Mouse (Mus musculus): Measurements from ENCODE around the gene Srgap1. TPM values are rescaled to one million over a fixed set of nuclear protein-coding genes. Genes with fewer than 3 reads are reported as not detected.
A peak's percentile ranks its signal among the peaks of the same experiment; 100 is the strongest.

Srgap1 gene
- total RNA-seq, 2 experiments from 2014 or later = 2.0 to 2.4 TPM

GRCm38 (mm10) chr10:121845677-121846076 is 201.4 kb downstream of the Srgap1 start:
- no peak for DNase-seq (ENCODE audit: low spot score)
- intact Hi-C loops (cut with DNase I) = no loop called here

DNA sequence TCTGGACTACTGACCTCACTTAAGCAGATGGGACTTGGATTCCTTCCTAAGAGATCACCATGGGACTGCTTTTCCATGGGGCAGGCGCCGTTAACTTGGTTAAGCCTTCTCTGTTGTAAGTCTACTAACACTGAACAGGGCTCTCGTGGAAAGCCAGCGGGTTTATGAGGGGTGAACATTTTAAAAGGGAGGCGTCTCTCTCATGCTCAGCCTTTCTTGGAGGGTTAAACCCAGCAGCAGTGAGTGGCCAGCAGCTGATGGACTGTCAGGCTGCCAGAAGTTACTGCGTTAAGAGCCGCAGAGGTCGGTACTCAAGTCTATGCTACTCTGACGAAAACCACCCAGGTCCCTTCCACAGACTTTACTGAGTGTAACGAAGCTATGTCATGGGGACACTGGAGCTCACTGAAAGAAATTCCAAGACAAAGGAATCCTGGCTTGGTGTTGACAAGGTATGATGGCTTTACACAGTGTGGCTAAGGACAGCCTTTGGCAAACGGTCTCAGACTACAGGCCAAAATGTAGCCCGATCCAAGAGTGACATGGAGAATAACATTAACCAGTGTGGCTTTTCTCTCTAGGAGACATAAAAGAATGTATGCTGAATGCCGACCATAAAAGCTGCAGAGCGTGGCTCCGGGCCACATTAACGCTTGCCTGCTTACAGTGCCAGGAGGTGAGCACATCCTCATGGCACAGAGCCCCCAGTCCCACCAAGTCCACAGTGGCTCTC is 209.8 kb downstream of the Srgap1 start:
- DNase-seq (ENCODE audit: low spot score) = peak; percentile 18
- intact Hi-C loops (cut with DNase I) = no loop called here

DNA sequence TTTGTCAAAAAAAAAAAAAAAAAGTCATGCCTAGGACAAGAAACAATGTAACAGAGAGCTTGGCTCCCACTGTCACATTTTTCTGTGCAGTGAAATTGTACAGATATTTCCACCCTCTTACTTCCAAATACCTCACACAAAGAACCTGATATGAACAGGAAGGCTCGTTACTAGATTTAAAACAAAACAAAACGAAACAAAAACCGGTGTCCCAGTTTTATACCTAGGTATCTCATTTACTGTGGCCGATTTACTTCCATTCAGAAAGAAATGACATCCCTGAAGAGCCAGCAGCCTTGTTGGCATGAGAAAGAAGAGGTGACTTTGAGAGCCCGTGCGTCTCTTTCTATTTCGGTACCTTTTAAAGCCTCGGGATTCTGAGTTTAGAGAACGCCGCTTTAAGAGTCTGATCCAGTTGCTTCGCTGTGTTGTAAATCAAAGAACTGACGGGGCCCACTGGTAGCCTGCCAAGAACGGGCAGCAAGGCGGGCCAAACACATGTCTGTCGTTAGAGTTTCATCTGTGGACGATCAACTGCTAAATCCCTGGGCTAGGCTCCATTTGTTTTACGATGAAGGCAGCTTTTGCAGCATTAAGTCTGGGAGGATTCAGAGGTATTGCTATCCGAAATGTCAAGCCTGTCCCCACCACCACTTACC is 210.5 kb downstream of the Srgap1 start:
- peak; percentile 34 for DNase-seq (ENCODE audit: low spot score)
- intact Hi-C loops (cut with DNase I) = no loop called here

DNA sequence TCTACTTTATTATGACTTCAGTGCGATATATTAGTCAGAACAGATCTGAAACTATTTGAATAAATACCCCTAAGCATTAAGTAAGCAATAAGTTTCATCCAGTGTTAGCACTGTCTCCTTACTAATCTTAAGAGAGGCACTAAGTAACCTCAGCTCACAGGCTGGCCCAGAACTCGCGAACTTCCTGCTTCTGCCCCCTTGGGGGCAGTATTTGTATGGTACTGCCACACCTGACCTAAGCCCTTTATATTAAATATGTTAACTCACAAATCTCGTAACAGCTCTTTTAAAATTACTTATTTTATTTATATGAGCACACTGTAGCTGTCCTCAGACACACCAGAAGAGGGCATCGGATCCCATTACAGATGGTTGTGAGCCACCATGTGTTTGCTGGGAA is 213.7 kb downstream of the Srgap1 start:
- no peak for DNase-seq (ENCODE audit: low spot score)
- intact Hi-C loops (cut with DNase I) = loop anchor here (2.0 kb wide), 1 partner anchor 217 kb away; no protein-coding TSS in a partner anchor

DNA sequence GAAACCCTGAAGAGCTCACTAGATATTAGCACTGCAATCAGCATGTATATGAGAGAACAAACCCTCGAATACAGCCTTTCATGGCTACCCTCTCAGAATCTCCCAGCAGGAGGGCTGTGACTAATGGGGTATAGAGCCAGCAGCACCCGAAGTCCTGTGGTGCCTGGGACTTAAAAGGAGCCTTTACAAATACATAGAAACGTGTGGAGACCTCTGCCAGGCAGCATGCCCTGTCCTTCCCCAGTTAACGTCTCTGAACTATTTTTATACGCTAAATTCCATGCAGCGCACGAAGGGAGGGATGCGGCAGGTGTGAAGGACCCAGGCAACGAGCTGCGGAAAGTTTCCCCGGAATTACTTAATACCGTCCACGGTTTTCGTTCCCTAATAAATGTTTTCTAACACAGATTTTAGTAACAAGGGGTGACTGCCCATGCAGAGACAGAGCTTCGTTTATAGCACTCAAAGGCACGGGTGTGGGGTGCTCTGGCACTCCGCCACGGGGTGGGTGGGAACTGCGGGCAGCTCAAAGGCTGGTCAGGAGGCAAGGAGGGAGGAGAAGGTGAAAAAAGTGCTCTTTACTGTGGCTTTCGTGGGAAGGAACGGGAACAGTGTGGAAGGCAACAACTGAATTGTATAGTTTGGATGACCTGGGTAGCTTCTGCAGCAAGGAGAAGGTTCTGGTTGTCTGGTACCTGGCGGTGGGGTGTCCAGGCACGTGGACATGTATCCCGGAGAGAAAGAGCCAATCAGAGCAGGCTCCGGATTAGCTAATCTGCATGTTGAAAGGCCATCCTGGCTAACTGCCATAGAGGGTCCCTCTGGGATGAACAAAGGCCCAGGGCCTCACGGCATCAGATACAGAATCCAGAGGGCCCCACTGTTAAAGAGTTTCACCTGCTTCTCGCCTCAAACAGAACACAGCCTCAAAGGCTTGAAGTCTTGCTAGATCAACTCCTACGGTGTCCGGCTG is 216.5 kb downstream of the Srgap1 start:
- no peak for DNase-seq (ENCODE audit: low spot score)
- intact Hi-C loops (cut with DNase I) = no loop called here

- intact Hi-C loops (cut with DNase I) = loop anchor here (5.0 kb wide), 1 partner anchor 128 kb away; no protein-coding TSS in a partner anchor
- no peak for DNase-seq (ENCODE audit: low spot score)
Measured at GRCm38 (mm10) chr10:121829800-121830303, 217.3 kb downstream of the Srgap1 start.

- no peak for DNase-seq (ENCODE audit: low spot score)
- intact Hi-C loops (cut with DNase I) = loop anchor here (5.0 kb wide), 1 partner anchor 127 kb away; no protein-coding TSS in a partner anchor
Measured at GRCm38 (mm10) chr10:121829034-121829433, 218.1 kb downstream of the Srgap1 start.

GRCm38 (mm10) chr10:121822674-121823073 is 224.4 kb downstream of the Srgap1 start:
- intact Hi-C loops (cut with DNase I) = no loop called here

GRCm38 (mm10) chr10:121820846-121821245 is 226.3 kb downstream of the Srgap1 start:
- no peak for DNase-seq (ENCODE audit: low spot score)
- intact Hi-C loops (cut with DNase I) = no loop called here

More at GRCm38 (mm10) chr10:121822674-121823073, 224.4 kb downstream of the Srgap1 start:
- DNase-seq (ENCODE audit: low spot score) = no peak

DNA sequence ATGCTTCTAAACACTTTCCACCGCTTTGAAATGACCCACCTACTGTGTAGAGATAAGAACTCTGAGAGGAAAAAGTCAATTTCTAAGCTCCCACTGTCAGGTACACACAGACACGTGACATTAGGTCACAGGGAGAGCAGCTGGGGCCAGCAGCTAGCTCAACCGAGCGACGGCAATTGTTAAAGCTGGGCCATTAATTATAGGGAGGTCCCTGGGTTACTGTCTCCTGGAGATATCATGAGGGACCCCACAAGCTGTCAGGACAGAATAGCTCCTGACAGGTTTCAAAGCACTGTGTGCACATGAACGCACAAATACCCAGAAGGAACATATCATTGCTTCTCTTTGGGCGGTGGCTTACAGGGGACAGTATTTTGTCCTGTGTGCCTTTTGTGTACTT is 229.1 kb downstream of the Srgap1 start:
- intact Hi-C loops (cut with DNase I) = no loop called here
- DNase-seq (ENCODE audit: low spot score) = no peak

DNA sequence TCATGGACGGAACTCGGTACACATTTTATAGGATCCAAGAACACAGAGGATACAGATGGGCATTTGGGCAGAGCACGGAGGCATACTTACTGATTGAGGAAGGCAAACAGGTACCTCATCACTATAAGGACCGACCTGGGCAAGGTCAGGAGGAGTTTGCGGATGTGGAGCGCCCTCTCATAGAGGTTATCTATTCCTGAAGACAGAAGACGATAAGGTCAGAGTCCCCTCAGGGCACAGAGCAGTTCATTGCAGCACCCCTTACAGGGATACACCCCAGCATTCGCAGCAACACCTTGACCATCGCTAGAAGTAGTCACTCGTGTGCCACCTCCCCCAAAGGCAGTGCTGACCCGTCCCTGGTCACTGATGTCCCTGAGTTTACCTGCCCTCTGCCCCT is 239.3 kb downstream of the Srgap1 start:
- intact Hi-C loops (cut with DNase I) = no loop called here
- no peak for DNase-seq (ENCODE audit: low spot score)

DNA sequence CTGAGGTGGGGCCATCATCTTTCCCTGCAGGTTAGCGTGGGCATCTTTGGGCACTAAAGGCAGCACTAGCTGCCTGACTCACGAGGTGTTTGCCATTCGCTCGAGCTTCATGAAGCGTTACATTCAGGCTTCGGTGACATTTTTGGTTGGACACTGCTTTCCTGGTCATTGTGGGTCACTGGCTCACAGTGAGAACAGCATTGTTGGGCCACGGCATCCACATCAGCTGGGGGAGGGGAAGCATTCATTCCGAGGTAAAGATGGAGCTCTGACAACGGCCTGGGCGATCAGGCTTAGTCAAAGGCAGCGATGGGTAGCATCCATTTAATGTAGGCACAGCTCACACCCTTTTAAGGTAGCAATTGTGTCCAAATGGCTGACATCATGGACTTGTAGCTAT is 240.3 kb downstream of the Srgap1 start:
- intact Hi-C loops (cut with DNase I) = no loop called here
- no peak for DNase-seq (ENCODE audit: low spot score)

DNA sequence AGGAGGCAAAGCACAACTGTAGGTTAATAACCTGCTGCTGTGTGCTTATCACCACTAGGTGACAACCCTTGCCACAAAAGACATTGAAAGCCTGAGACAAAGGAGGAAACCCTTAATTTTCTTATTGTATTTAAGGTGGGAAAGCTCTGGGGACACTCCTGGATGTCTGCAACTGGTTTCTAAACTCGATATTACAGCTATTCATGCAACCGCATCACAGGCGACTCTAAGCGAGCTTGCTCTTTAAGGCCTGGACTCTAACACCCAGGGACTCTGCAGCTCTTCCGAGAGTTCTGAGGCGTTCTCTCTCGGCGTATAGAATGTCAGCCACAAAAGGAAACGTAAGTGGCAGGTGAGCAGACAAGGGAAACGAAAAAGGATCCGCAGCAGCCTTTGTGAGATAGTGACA is 241.2 kb downstream of the Srgap1 start:
- intact Hi-C loops (cut with DNase I) = no loop called here
- DNase-seq (ENCODE audit: low spot score) = no peak

DNA sequence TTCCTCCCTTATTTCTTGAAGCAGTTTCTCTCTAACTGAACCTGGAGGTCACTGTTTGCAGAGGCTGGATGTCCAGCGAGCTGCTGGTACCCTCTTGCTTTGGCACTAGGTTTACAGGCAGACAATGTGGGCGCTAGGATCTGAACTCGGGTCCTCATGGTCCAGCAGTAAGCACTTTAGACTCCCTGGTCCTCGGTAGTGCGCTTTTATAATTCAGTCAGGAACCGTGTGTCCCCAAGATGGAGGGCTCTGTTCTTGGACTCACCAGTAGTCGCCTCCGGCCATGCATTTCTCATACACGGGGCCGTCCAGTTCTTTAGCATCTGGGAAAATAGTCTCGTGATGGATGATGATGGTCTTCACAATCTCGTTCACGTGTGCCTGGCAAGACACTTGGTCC is 242.6 kb downstream of the Srgap1 start:
- intact Hi-C loops (cut with DNase I) = no loop called here
- no peak for DNase-seq (ENCODE audit: low spot score)

DNA sequence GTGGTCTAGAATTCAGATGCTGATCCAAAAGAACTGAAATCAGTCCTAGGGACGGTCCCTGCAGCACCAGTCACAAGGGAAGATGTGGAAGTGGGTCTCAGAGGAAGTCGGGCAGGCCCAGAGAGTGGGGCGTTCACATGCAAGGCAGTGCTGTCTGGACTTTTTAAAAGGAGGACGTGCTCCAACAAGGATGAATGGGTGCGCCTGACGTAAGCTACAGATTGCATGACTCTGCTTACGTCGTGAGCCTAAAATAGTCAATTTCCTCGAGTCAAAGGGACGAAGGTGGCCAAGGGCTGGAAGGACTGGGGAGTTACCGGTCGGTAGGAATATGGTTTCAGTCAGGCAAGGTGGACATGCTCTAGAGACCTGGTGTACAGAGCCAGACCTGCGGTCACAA is 247.1 kb downstream of the Srgap1 start:
- intact Hi-C loops (cut with DNase I) = no loop called here
- no peak for DNase-seq (ENCODE audit: low spot score)

GRCm38 (mm10) chr10:121796027-121796802 is 250.9 kb downstream of the Srgap1 start:
- intact Hi-C loops (cut with DNase I) = no loop called here
- DNase-seq (ENCODE audit: low spot score) = no peak

GRCm38 (mm10) chr10:121794486-121794885 is 252.6 kb downstream of the Srgap1 start:
- intact Hi-C loops (cut with DNase I) = no loop called here
- no peak for DNase-seq (ENCODE audit: low spot score)

- intact Hi-C loops (cut with DNase I) = no loop called here
- DNase-seq (ENCODE audit: low spot score) = no peak
Measured at GRCm38 (mm10) chr10:121792661-121793060, 254.5 kb downstream of the Srgap1 start.

GRCm38 (mm10) chr10:121790078-121790477 is 257.0 kb downstream of the Srgap1 start:
- intact Hi-C loops (cut with DNase I) = no loop called here
- no peak for DNase-seq (ENCODE audit: low spot score)
